Mouse (Mus musculus) frontal cortex, adult 2 months (tissue): Measurements from ENCODE around the gene Prss50. TPM values are rescaled to one million over a fixed set of nuclear protein-coding genes. Genes with fewer than 3 reads are reported as not detected.

Experiments
- DNase-seq, 2 experiments: peaks; one replicate each; pipeline ENCODE4 v3.0.0; 2022; ENCODE audit warnings: low spot score in 1 of 2; ENCODE audit errors: extremely low spot score in 1 of 2
- polyA plus RNA-seq: library from polyadenylated mRNA; depleted of rRNA; stranded (reverse); fragments of >200 nt; gene quantifications from 2 replicates; pipeline ENCODE4 v1.2.3, GENCODE M21; 2012; rRNA removed

Prss50 gene
- polyA plus RNA-seq, 1 experiment = 0.86 TPM

GRCm38 (mm10) chr9:110899451-110900008, 41.8 kb downstream of the Prss50 start:
- no peak for DNase-seq

- no peak for DNase-seq
Observed at GRCm38 (mm10) chr9:110901204-110901603, 43.4 kb downstream of the Prss50 start.

GRCm38 (mm10) chr9:110902271-110902670, 44.5 kb downstream of the Prss50 start:
- DNase-seq = no peak

- DNase-seq = no peak
Observed at GRCm38 (mm10) chr9:110907201-110907837, 49.6 kb downstream of the Prss50 start.

- DNase-seq = no peak
Observed at GRCm38 (mm10) chr9:110907838-110908630, 50.3 kb downstream of the Prss50 start.

- no peak for DNase-seq
Observed at GRCm38 (mm10) chr9:110908631-110909016, 50.9 kb downstream of the Prss50 start.

- DNase-seq = no peak
Observed at GRCm38 (mm10) chr9:110909371-110909967, 51.7 kb downstream of the Prss50 start.

Other genes starting within 250 kb of the Prss50 start
- gene Nradd, start 233.5 kb upstream of the Prss50 start, polyA plus RNA-seq = 8.5 and 9.4 TPM in 2 replicates
- gene Nbeal2, start 203.8 kb upstream of the Prss50 start, polyA plus RNA-seq = 22.4 and 24.5 TPM in 2 replicates
- 105 and 106 TPM in 2 replicates for gene Ccdc12, start 201.5 kb upstream of the Prss50 start, polyA plus RNA-seq
- gene Myl3, start 116.1 kb upstream of the Prss50 start, polyA plus RNA-seq = 0.32 and 0.46 TPM in 2 replicates
- gene Pth1r, start 110.8 kb upstream of the Prss50 start, polyA plus RNA-seq = 6.9 and 9.1 TPM in 2 replicates
- gene Prss42, start 59.8 kb upstream of the Prss50 start, polyA plus RNA-seq = 0.06 TPM in 1 of 2 replicates, not detected in the other
- gene Prss44, start 44.0 kb upstream of the Prss50 start, polyA plus RNA-seq = not detected in 2 replicates
- 0.06 and 0.15 TPM in 2 replicates for gene Prss43, start 31.3 kb upstream of the Prss50 start, polyA plus RNA-seq
- gene Prss45, start 23.4 kb upstream of the Prss50 start, polyA plus RNA-seq = 0.42 and 0.54 TPM in 2 replicates
- not detected in 2 replicates for gene Prss46, start 13.5 kb upstream of the Prss50 start, polyA plus RNA-seq
- 7.9 and 8.3 TPM in 2 replicates for gene Als2cl, start 21.9 kb downstream of the Prss50 start, polyA plus RNA-seq
- 2.2 and 2.5 TPM in 2 replicates for gene Tmie, start 22.1 kb downstream of the Prss50 start, polyA plus RNA-seq
- gene Fam240a, start 58.9 kb downstream of the Prss50 start, polyA plus RNA-seq = not detected in 2 replicates
- gene Tdgf1, start 88.2 kb downstream of the Prss50 start, polyA plus RNA-seq = 0.94 and 1.3 TPM in 2 replicates
- 0.97 and 1.0 TPM in 2 replicates for gene Lrrc2, start 93.6 kb downstream of the Prss50 start, polyA plus RNA-seq
- gene Rtp3, start 132.6 kb downstream of the Prss50 start, polyA plus RNA-seq = 0.50 and 0.71 TPM in 2 replicates
- gene Ltf, start 161.3 kb downstream of the Prss50 start, polyA plus RNA-seq = 0.06 and 0.71 TPM in 2 replicates
- 1.5 and 1.6 TPM in 2 replicates for gene Ccrl2, start 199.6 kb downstream of the Prss50 start, polyA plus RNA-seq